In the genomic region with DNA sequence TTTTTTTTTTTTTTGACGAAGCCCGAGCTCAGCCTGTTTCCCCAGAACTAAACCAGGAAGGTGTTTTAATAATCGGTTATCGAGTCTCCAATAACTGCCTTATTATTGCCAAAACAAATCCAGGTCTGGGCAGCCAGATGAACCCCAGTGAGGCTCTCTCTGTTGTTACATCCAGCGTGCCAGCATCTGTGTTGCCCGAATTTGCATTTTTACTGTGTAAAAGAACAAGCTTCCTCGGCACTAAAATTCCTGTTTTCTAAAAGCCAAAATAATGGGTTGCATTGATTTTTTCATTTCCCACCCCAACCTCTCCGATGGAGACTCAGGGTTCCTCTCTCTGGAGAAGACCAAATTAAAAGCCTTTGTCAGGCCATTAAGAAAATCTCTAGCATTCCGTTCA, we compare ENCODE assay signal across 21 mouse cellular contexts. TPM values are rescaled to one million over a fixed set of nuclear protein-coding genes. Genes with fewer than 3 reads are reported as not detected.
DNase-seq lines count a peak whose midpoint lies in the region; ATAC-seq and TF ChIP-seq lines count a peak whose summit lies in the region.
"Had no signal": no experiment of that assay in that cellular context is flagged by ENCODE, and none has a peak within 500 bp of the region (broad histone marks: within the 10 kb centered on the region; RNA-seq: fewer than 3 reads in every experiment).

No protein-coding gene starts in this region.

- peaks cover 69% of the 10 kb centered on the region for H3K4me1 ChIP-seq in hindbrain, embryonic 15.5 days (replicated peaks)
- H3K4me1 ChIP-seq in hindbrain, embryonic 12.5 days = peaks cover 36% of the 10 kb centered on the region
- peaks cover 78% of the 10 kb centered on the region for H3K4me1 ChIP-seq in forebrain, embryonic 15.5 days
- H3K4me1 ChIP-seq in midbrain, postnatal 0 days (ENCODE audit: insufficient read depth, low read length) = peaks cover 14% of the 10 kb centered on the region; the same call in 1 of the 2 replicates

- peaks cover 24% of the 10 kb centered on the region; the same call in 1 of the 2 replicates for H3K27me3 ChIP-seq in hindbrain, embryonic 15.5 days
- H3K27me3 ChIP-seq in hindbrain, embryonic 12.5 days = peaks cover 52% of the 10 kb centered on the region
- 0 out of 2 replicates have a peak, but pooled peaks cover 9% of the 10 kb centered on the region for H3K27me3 ChIP-seq in forebrain, embryonic 15.5 days
- H3K27me3 ChIP-seq in midbrain, postnatal 0 days (ENCODE audit: insufficient read depth, low read length) = 0 out of 2 replicates have a peak, but pooled peaks cover 2% of the 10 kb centered on the region

- peak overlapping the region; percentile 81 for H3K27ac ChIP-seq in hindbrain, embryonic 15.5 days (replicated peaks)
- H3K27ac ChIP-seq in hindbrain, embryonic 12.5 days = no peak overlapping the region; the same call in 1 of the 2 replicates
- peak overlapping the region; percentile 92 for H3K27ac ChIP-seq in forebrain, embryonic 15.5 days (replicated peaks)
- peak overlapping the region; percentile 76 for H3K27ac ChIP-seq in midbrain, postnatal 0 days (ENCODE audit: low read depth, low read length)
- H3K27ac ChIP-seq: heart, embryonic 15.5 days had no signal

- DNase-seq in brain, adult 2 months (ENCODE audit: low read depth, low spot score) = peak; percentile 50
- DNase-seq in midbrain, postnatal 0 days (ENCODE audit: low spot score) = no peak
- no peak for DNase-seq in gastrocnemius, postnatal 36 days
- no peak for DNase-seq in left cerebral cortex, adult 11 months (ENCODE audit: low spot score)
- no peak for DNase-seq in adrenal gland, postnatal 10 days
- DNase-seq: B cell, adult 2 months; cerebellum, adult 9-10 months; gastrocnemius, postnatal 10 days; heart, postnatal 4 days; lung, adult 18-20 months; lung, postnatal 14 days; thymus, postnatal 14 days had no signal

- H3K4me2 ChIP-seq in hindbrain, embryonic 15.5 days = peak overlapping the region; percentile 89
- no peak overlapping the region for H3K4me2 ChIP-seq in hindbrain, embryonic 12.5 days (replicated peaks)
- peak overlapping the region; percentile 73 for H3K4me2 ChIP-seq in forebrain, embryonic 15.5 days (replicated peaks)
- H3K4me2 ChIP-seq in midbrain, postnatal 0 days (ENCODE audit: low read depth, low read length, poor library complexity, severe bottlenecking) = peak overlapping the region; percentile 87
- H3K4me2 ChIP-seq: heart, embryonic 15.5 days; liver, embryonic 11.5 days had no signal

- ATAC-seq in hindbrain, embryonic 15.5 days (ENCODE audit: low FRiP score, low read depth) = no peak
- no peak for ATAC-seq in hindbrain, embryonic 12.5 days (ENCODE audit: low FRiP score)
- ATAC-seq in forebrain, embryonic 15.5 days (replicated peaks) = no peak
- no peak for ATAC-seq in midbrain, postnatal 0 days (ENCODE audit: low FRiP score)
- ATAC-seq: intestine, embryonic 16.5 days had no signal

- H3K4me3 ChIP-seq in hindbrain, embryonic 15.5 days = peak overlapping the region; percentile 67
- H3K4me3 ChIP-seq in hindbrain, embryonic 12.5 days = no peak overlapping the region
- H3K4me3 ChIP-seq in forebrain, embryonic 15.5 days = peak overlapping the region; percentile 73
- peak overlapping the region; percentile 77 for H3K4me3 ChIP-seq in midbrain, postnatal 0 days (ENCODE audit: low read depth, low read length)
- H3K4me3 ChIP-seq: heart, embryonic 15.5 days; megakaryocyte, embryonic 14.5 days had no signal

- no peak for TF ChIP-seq CTCF in midbrain, postnatal 0 days (IDR thresholded peaks at IDR 0.05)

- H3K36me3 ChIP-seq in hindbrain, embryonic 15.5 days = no peaks in the 10 kb centered on the region
- no peaks in the 10 kb centered on the region for H3K36me3 ChIP-seq in hindbrain, embryonic 12.5 days
- no peaks in the 10 kb centered on the region for H3K36me3 ChIP-seq in forebrain, embryonic 15.5 days
- H3K36me3 ChIP-seq in midbrain, postnatal 0 days (ENCODE audit: insufficient read depth, low read length) = no peaks in the 10 kb centered on the region
- H3K36me3 ChIP-seq: heart, embryonic 15.5 days had no signal

- H3K9me3 ChIP-seq in hindbrain, embryonic 15.5 days = no peaks in the 10 kb centered on the region
- no peaks in the 10 kb centered on the region for H3K9me3 ChIP-seq in hindbrain, embryonic 12.5 days (replicated peaks)
- H3K9me3 ChIP-seq in forebrain, embryonic 15.5 days = no peaks in the 10 kb centered on the region
- H3K9me3 ChIP-seq in midbrain, postnatal 0 days (ENCODE audit: low read length) = no peaks in the 10 kb centered on the region
- H3K9me3 ChIP-seq: heart, embryonic 15.5 days; megakaryocyte, embryonic 14.5 days had no signal

- WGBS in hindbrain, embryonic 15.5 days = 43% methylated on average over 9 of the region's 9 CpGs
- WGBS in hindbrain, embryonic 12.5 days = 76% methylated on average over 9 of the region's 9 CpGs
- 9% methylated on average over 9 of the region's 9 CpGs for WGBS in forebrain, embryonic 15.5 days
- 35% methylated on average over 9 of the region's 9 CpGs for WGBS in midbrain, postnatal 0 days

- intact Hi-C loops in gastrocnemius, postnatal 36 days (cut with DNase I) = no loop called here

- peak overlapping the region; percentile 11; the same call in 1 of the 2 replicates for H3K9ac ChIP-seq in hindbrain, embryonic 15.5 days
- H3K9ac ChIP-seq in hindbrain, embryonic 12.5 days = no peak overlapping the region
- H3K9ac ChIP-seq in forebrain, embryonic 15.5 days (replicated peaks) = peak overlapping the region; percentile 83
- H3K9ac ChIP-seq in midbrain, postnatal 0 days (replicated peaks; ENCODE audit: low read length, poor library complexity, severe bottlenecking) = peak overlapping the region; percentile 37
- H3K9ac ChIP-seq: heart, embryonic 15.5 days had no signal

RNA-seq across cellular contexts. Expression of a gene that starts 6.7 kb away (rescaled TPM):
- polyA plus RNA-seq in hindbrain, embryonic 15.5 days (2015; fragmentation: Nextera tagmentation; extraction: Ambion mirVana) = 12.2 and 13.8 TPM in 2 replicates
- polyA plus RNA-seq in hindbrain, embryonic 12.5 days (2016; fragmentation: Nextera tagmentation; extraction: Ambion mirVana) = 2.3 and 4.8 TPM in 2 replicates
- 22.3 and 23.5 TPM in 2 replicates for polyA plus RNA-seq in forebrain, embryonic 15.5 days (2015; fragmentation: Nextera tagmentation; extraction: Ambion mirVana)
- total RNA-seq in midbrain, postnatal 0 days (2014; rRNA removed) = 39.1 and 42.1 TPM in 2 replicates
- 14.4 and 14.6 TPM in 2 replicates for polyA plus RNA-seq in midbrain, postnatal 0 days (2015; fragmentation: Nextera tagmentation; extraction: Ambion mirVana)
- total RNA-seq in gastrocnemius, postnatal 36 days (2021) = not detected
- total RNA-seq in adrenal gland, postnatal 10 days (2021) = 1 to 10 TPM in 1 of 2 experiments, under 1 TPM in 1; 0.33 to 1.1 TPM
- total RNA-seq: common myeloid progenitor, adult 5-6 weeks; heart, adult 8-10 months; heart, postnatal 4 days had no signal

RNA-seq across cellular contexts. Expression of a gene that starts 33.6 kb away (rescaled TPM):
- 12.5 and 13.1 TPM in 2 replicates for polyA plus RNA-seq in hindbrain, embryonic 15.5 days (2015; fragmentation: Nextera tagmentation; extraction: Ambion mirVana)
- polyA plus RNA-seq in hindbrain, embryonic 12.5 days (2016; fragmentation: Nextera tagmentation; extraction: Ambion mirVana) = 1.9 and 2.1 TPM in 2 replicates
- polyA plus RNA-seq in forebrain, embryonic 15.5 days (2015; fragmentation: Nextera tagmentation; extraction: Ambion mirVana) = 5.8 and 6.3 TPM in 2 replicates
- 36.9 and 40.8 TPM in 2 replicates for total RNA-seq in midbrain, postnatal 0 days (2014; rRNA removed)
- 21.0 and 27.4 TPM in 2 replicates for polyA plus RNA-seq in midbrain, postnatal 0 days (2015; fragmentation: Nextera tagmentation; extraction: Ambion mirVana)
- total RNA-seq in gastrocnemius, postnatal 36 days (2021) = 1 to 10 TPM; 1.4 to 2.6 TPM
- total RNA-seq in adrenal gland, postnatal 10 days (2021) = 1 to 10 TPM; 2.3 to 7.3 TPM
